8 mouse cellular contexts compared by ENCODE assay signal in genomic region chr5:122176398-122176797, GRCm38 (mm10). TPM values are rescaled to one million over a fixed set of nuclear protein-coding genes. Genes with fewer than 3 reads are reported as not detected.
DNase-seq lines count a peak whose midpoint lies in the region; ATAC-seq and TF ChIP-seq lines count a peak whose summit lies in the region.

No protein-coding gene starts in this region.

- H3K27ac ChIP-seq in neural tube, embryonic 15.5 days (replicated peaks), result no peak overlapping the region
- H3K27ac ChIP-seq in embryonic facial prominence, embryonic 10.5 days (replicated peaks), result no peak overlapping the region
- no peak overlapping the region for H3K27ac ChIP-seq in lung, embryonic 14.5 days (ENCODE audit: low read depth)

- ATAC-seq in neural tube, embryonic 15.5 days (ENCODE audit: low FRiP score), result no peak
- ATAC-seq in activated CD4-positive, CD25-positive, alpha-beta regulatory T cell, adult 4 months, result peak; percentile 63
- ATAC-seq in lung, embryonic 14.5 days (ENCODE audit: insufficient read depth), result peak; percentile 81

- peaks cover 30% of the 10 kb centered on the region for H3K36me3 ChIP-seq in neural tube, embryonic 15.5 days
- peaks cover 64% of the 10 kb centered on the region for H3K36me3 ChIP-seq in embryonic facial prominence, embryonic 10.5 days (replicated peaks)
- H3K36me3 ChIP-seq in lung, embryonic 14.5 days (ENCODE audit: insufficient read depth), result peaks cover 49% of the 10 kb centered on the region

- DNase-seq in neural tube, embryonic 10.5 days (ENCODE audit: extremely low spot score, low spot score), result peak; percentile 45
- peak; percentile 56 for DNase-seq in embryonic facial prominence, embryonic 10.5 days (ENCODE audit: low spot score)
- DNase-seq in induced T-regulatory cell, adult 2 months (ENCODE audit: low read depth), result peak; percentile 80
- peak; percentile 79 for DNase-seq in lung, embryonic 14.5 days
- DNase-seq in spleen, adult 18-20 months, result peak; percentile 32 to 56
- DNase-seq in frontal cortex, postnatal 25 days (ENCODE audit: low spot score in 2 of 2), result no peak

- H3K4me2 ChIP-seq in neural tube, embryonic 15.5 days, result no peak overlapping the region
- H3K4me2 ChIP-seq in lung, embryonic 14.5 days, result no peak overlapping the region

- H3K4me1 ChIP-seq in neural tube, embryonic 15.5 days, result no peaks in the 10 kb centered on the region
- no peaks in the 10 kb centered on the region for H3K4me1 ChIP-seq in embryonic facial prominence, embryonic 10.5 days
- no peaks in the 10 kb centered on the region for H3K4me1 ChIP-seq in lung, embryonic 14.5 days (ENCODE audit: insufficient read depth)

- no peaks in the 10 kb centered on the region for H3K27me3 ChIP-seq in neural tube, embryonic 15.5 days (replicated peaks)
- H3K27me3 ChIP-seq in embryonic facial prominence, embryonic 10.5 days (replicated peaks; ENCODE audit: low read depth, poor library complexity, severe bottlenecking), result no peaks in the 10 kb centered on the region
- H3K27me3 ChIP-seq in lung, embryonic 14.5 days (ENCODE audit: insufficient read depth, low read length), result no peaks in the 10 kb centered on the region

- TF ChIP-seq CTCF in lung, embryonic 14.5 days (IDR thresholded peaks at IDR 0.05; ENCODE audit: low read depth), result peak; percentile 71

- H3K9me3 ChIP-seq in neural tube, embryonic 15.5 days (replicated peaks), result no peaks in the 10 kb centered on the region
- no peaks in the 10 kb centered on the region for H3K9me3 ChIP-seq in embryonic facial prominence, embryonic 10.5 days
- no peaks in the 10 kb centered on the region for H3K9me3 ChIP-seq in lung, embryonic 14.5 days (ENCODE audit: low read depth, low read length)

- H3K9ac ChIP-seq in neural tube, embryonic 15.5 days (replicated peaks), result no peak overlapping the region
- H3K9ac ChIP-seq in lung, embryonic 14.5 days, result no peak overlapping the region

- no peak overlapping the region for H3K4me3 ChIP-seq in neural tube, embryonic 15.5 days (replicated peaks)
- no peak overlapping the region for H3K4me3 ChIP-seq in embryonic facial prominence, embryonic 10.5 days
- H3K4me3 ChIP-seq in lung, embryonic 14.5 days (ENCODE audit: low read depth, low read length), result no peak overlapping the region

- WGBS in neural tube, embryonic 15.5 days, result 44% methylated on average over 1 of the region's 1 CpGs
- 37% methylated on average over 1 of the region's 1 CpGs for WGBS in embryonic facial prominence, embryonic 10.5 days
- WGBS in lung, embryonic 14.5 days, result 22% methylated on average over 1 of the region's 1 CpGs

RNA-seq across cellular contexts. Expression of gene Ppp1cc, which starts 18.3 kb away (rescaled TPM):
- 184 and 200 TPM in 2 replicates for polyA plus RNA-seq in neural tube, embryonic 15.5 days (2015; fragmentation: Nextera tagmentation; extraction: Ambion mirVana)
- 10 to 100 TPM; 44.5 to 70.3 TPM for polyA plus RNA-seq in activated CD4-positive, CD25-positive, alpha-beta regulatory T cell, adult 4 months (2017; shearing (Covaris generic))
- 296 and 318 TPM in 2 replicates for polyA plus RNA-seq in embryonic facial prominence, embryonic 10.5 days (2016; fragmentation: Nextera tagmentation; extraction: Ambion mirVana)
- polyA plus RNA-seq in lung, embryonic 14.5 days (2014; fragmentation: Nextera tagmentation; extraction: Ambion mirVana), result 276 and 293 TPM in 2 replicates

RNA-seq across cellular contexts. Expression of gene Hvcn1, which starts 30.2 kb away (rescaled TPM):
- polyA plus RNA-seq in neural tube, embryonic 15.5 days (2015; fragmentation: Nextera tagmentation; extraction: Ambion mirVana), result 1.3 and 4.1 TPM in 2 replicates
- 10 to 100 TPM; 39.5 to 46.5 TPM for polyA plus RNA-seq in activated CD4-positive, CD25-positive, alpha-beta regulatory T cell, adult 4 months (2017; shearing (Covaris generic))
- 14.6 and 15.8 TPM in 2 replicates for polyA plus RNA-seq in embryonic facial prominence, embryonic 10.5 days (2016; fragmentation: Nextera tagmentation; extraction: Ambion mirVana)
- 6.1 and 8.2 TPM in 2 replicates for polyA plus RNA-seq in lung, embryonic 14.5 days (2014; fragmentation: Nextera tagmentation; extraction: Ambion mirVana)

RNA-seq across cellular contexts. Expression of gene Ccdc63, which starts 35.8 kb away (rescaled TPM):
- 0.44 TPM in 1 of 2 replicates, not detected in the other for polyA plus RNA-seq in neural tube, embryonic 15.5 days (2015; fragmentation: Nextera tagmentation; extraction: Ambion mirVana)
- 1 to 10 TPM in 1 of 2 experiments, not detected in 1; 1.0 TPM for polyA plus RNA-seq in activated CD4-positive, CD25-positive, alpha-beta regulatory T cell, adult 4 months (2017; shearing (Covaris generic))
- not detected in 2 replicates for polyA plus RNA-seq in embryonic facial prominence, embryonic 10.5 days (2016; fragmentation: Nextera tagmentation; extraction: Ambion mirVana)
- polyA plus RNA-seq in lung, embryonic 14.5 days (2014; fragmentation: Nextera tagmentation; extraction: Ambion mirVana), result 0.33 TPM in 1 of 2 replicates, not detected in the other

Comparison
In these comparisons a context has a peak if more than half of its experiments do, and no peak if none do; other contexts are left out.
1. DNase-seq: peak in neural tube, embryonic 10.5 days (single experiment), embryonic facial prominence, embryonic 10.5 days (single experiment), induced T-regulatory cell, adult 2 months (single experiment), lung, embryonic 14.5 days (single experiment) and spleen, adult 18-20 months (2 of 2); none in frontal cortex, postnatal 25 days (0 of 2).